10 mouse cellular contexts compared by ENCODE assay signal in the genomic region with DNA sequence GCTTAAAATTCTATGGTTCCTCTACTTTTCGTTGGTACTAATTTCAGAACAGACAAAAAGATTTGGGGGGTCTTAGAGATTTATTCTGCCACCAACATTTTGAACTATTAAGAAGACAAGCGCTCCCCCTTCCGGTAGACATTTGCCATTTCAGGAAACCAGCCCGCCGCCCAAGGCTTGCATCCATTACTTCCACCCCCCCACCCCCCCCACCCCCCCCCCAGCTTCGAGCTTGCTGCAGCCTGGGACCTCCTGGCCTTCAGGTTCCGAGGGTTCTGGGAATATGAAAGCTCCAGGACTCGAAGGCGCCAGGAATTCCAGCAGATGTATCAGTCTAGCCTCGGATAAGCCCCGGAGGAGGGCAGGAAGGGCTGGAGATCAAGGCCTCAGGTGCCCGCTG. TPM values are rescaled to one million over a fixed set of nuclear protein-coding genes. Genes with fewer than 3 reads are reported as not detected.
DNase-seq lines count a peak whose midpoint lies in the region; ATAC-seq and TF ChIP-seq lines count a peak whose summit lies in the region.
"Had no signal": no experiment of that assay in that cellular context is flagged by ENCODE, and none has a peak within 500 bp of the region (broad histone marks: within the 10 kb centered on the region; RNA-seq: fewer than 3 reads in every experiment).

No protein-coding gene starts in this region.

- DNase-seq in adrenal gland, postnatal 14 days: peak; percentile 63
- DNase-seq in adrenal gland, adult 2 months: no peak
- DNase-seq in layer of hippocampus, adult 2 months (ENCODE audit: low spot score in 2 of 2): peak in 1 of 2 experiments; percentile 17
- DNase-seq in layer of hippocampus, adult 9-10 months (ENCODE audit: low spot score): no peak
- no peak for DNase-seq in ES-E14 (ENCODE audit: low read depth, low spot score)
- peak; percentile 60 for DNase-seq in limb, embryonic 10.5 days (ENCODE audit: low spot score)
- no peak for DNase-seq in frontal cortex, postnatal 10 days (ENCODE audit: low spot score in 2 of 2)

- no peak overlapping the region for H3K27ac ChIP-seq in layer of hippocampus, adult 2 months
- H3K27ac ChIP-seq in ES-E14 (ENCODE audit: insufficient read depth, low read depth, low read length, poor library complexity, severe bottlenecking): no peak overlapping the region
- no peak overlapping the region for H3K27ac ChIP-seq in limb, embryonic 10.5 days
- H3K27ac ChIP-seq: embryonic facial prominence, embryonic 15.5 days; limb, embryonic 13.5 days had no signal

- peak; percentile 66 for TF ChIP-seq CTCF in layer of hippocampus, adult 2 months (conservative IDR thresholded peaks at IDR 0.05)

- peaks cover 5 to 13% of the 10 kb centered on the region in 2 experiments for H3K4me1 ChIP-seq in ES-E14 (ENCODE audit: control insufficient read depth in 2 of 2, insufficient read depth in 2 of 2, low read length in 2 of 2, poor library complexity in 1 of 2)
- H3K4me1 ChIP-seq in limb, embryonic 10.5 days: peaks cover 37% of the 10 kb centered on the region

- H3K4me3 ChIP-seq in layer of hippocampus, adult 2 months: no peak overlapping the region
- no peak overlapping the region for H3K4me3 ChIP-seq in ES-E14 (ENCODE audit: insufficient read depth in 1 of 2, low read depth in 1 of 2, low read length in 2 of 2, poor library complexity in 1 of 2, severe bottlenecking in 1 of 2)
- H3K4me3 ChIP-seq in limb, embryonic 10.5 days: no peak overlapping the region
- H3K4me3 ChIP-seq: embryonic facial prominence, embryonic 15.5 days; limb, embryonic 13.5 days had no signal

- H3K36me3 ChIP-seq in ES-E14 (ENCODE audit: control insufficient read depth, insufficient read depth, low read length, poor library complexity, severe bottlenecking): no peaks in the 10 kb centered on the region
- H3K36me3 ChIP-seq in limb, embryonic 10.5 days: no peaks in the 10 kb centered on the region
- H3K36me3 ChIP-seq: embryonic facial prominence, embryonic 15.5 days; limb, embryonic 13.5 days had no signal

- no peak for ATAC-seq in inflammation-experienced regulatory T-cells, adult 6 months

- WGBS in limb, embryonic 10.5 days: 2% methylated on average over 12 of the region's 12 CpGs

- H3K27me3 ChIP-seq in limb, embryonic 10.5 days (ENCODE audit: low read depth, poor library complexity, severe bottlenecking): peaks cover 100% of the 10 kb centered on the region

- no peak overlapping the region for H3K9ac ChIP-seq in ES-E14 (ENCODE audit: insufficient read depth, low read depth, low read length, poor library complexity, severe bottlenecking)
- H3K9ac ChIP-seq: embryonic facial prominence, embryonic 15.5 days; limb, embryonic 13.5 days had no signal

- in situ Hi-C loops in ES-E14 (cut with MboI; ENCODE audit: low sequenced_read_pairs in 2 of 2, unreplicated experiment in 2 of 2): loop anchor here in 1 of 2 experiments (10.0 kb wide), 1 partner anchor 136 kb away; no protein-coding TSS in a partner anchor

- no peaks in the 10 kb centered on the region for H3K9me3 ChIP-seq in ES-E14 (ENCODE audit: control insufficient read depth, insufficient read depth, low read depth, low read length)
- no peaks in the 10 kb centered on the region for H3K9me3 ChIP-seq in limb, embryonic 10.5 days (replicated peaks)
- H3K9me3 ChIP-seq: embryonic facial prominence, embryonic 15.5 days; limb, embryonic 13.5 days had no signal

TF ChIP-seq in ES-E14, 5 proteins besides CTCF, POLR2A, EP300 and RAD21:
- TF ChIP-seq ZNF384 (IDR thresholded peaks at IDR 0.05; ENCODE audit: low read depth, low read length): no peak
- TF ChIP-seq HCFC1 (IDR thresholded peaks at IDR 0.05; ENCODE audit: borderline replicate concordance, insufficient read depth, low read length): no peak
- TF ChIP-seq ZC3H11A (IDR thresholded peaks at IDR 0.05; ENCODE audit: borderline replicate concordance, low read depth, low read length): 0 out of 2 replicates have a peak, but pooled peaks have one; percentile 1
- no peak for TF ChIP-seq CHD2 (IDR thresholded peaks at IDR 0.05; ENCODE audit: low read depth, low read length)
- TF ChIP-seq MAFK (IDR thresholded peaks at IDR 0.05; ENCODE audit: insufficient read depth, low read depth, low read length): no peak

RNA-seq across cellular contexts. Expression of a gene that starts 4.5 kb away (rescaled TPM):
- total RNA-seq in adrenal gland, postnatal 14 days (2021): not detected in 2 replicates
- total RNA-seq in adrenal gland, adult 2 months (2021): not detected
- polyA plus RNA-seq in adrenal gland, adult 2 months (2012; rRNA removed): not detected in 2 replicates
- not detected for total RNA-seq in layer of hippocampus, adult 2 months (2021)
- total RNA-seq in ES-E14 (2012; rRNA removed): 0.48 and 1.4 TPM in 2 replicates
- polyA plus RNA-seq in limb, embryonic 10.5 days (2016; fragmentation: Nextera tagmentation; extraction: Ambion mirVana): not detected in 2 replicates
- polyA plus RNA-seq in inflammation-experienced regulatory T-cells, adult 6 months (2017; shearing (Covaris generic)): not detected
- polyA plus RNA-seq: embryonic facial prominence, embryonic 15.5 days; limb, embryonic 13.5 days had no signal

Comparison
In these comparisons a context has a peak if more than half of its experiments do, and no peak if none do; other contexts are left out.
1. DNase-seq: peak in adrenal gland, postnatal 14 days (single experiment) and limb, embryonic 10.5 days (single experiment); none in adrenal gland, adult 2 months (single experiment), layer of hippocampus, adult 9-10 months (single experiment), ES-E14 (single experiment) and frontal cortex, postnatal 10 days (0 of 2).